Mouse (Mus musculus) brain, embryonic 14.5 days (tissue): Measurements from ENCODE around the gene C8g.

Experiments used
- CTCF ChIP-seq: fragments of 200-500 bp; IDR thresholded peaks from 2 replicates; pipeline ENCODE4 v1.5.1; 2012; ENCODE audit warnings: inconsistent platforms, mild to moderate bottlenecking, moderate library complexity, borderline replicate concordance; ENCODE audit not compliant: insufficient read depth, insufficient read length; ENCODE audit errors: extremely low read depth
- POLR2A ChIP-seq: fragments of 200-500 bp; IDR thresholded peaks from 2 replicates; pipeline ENCODE4 v1.6.1; 2012; ENCODE audit warnings: mild to moderate bottlenecking, inconsistent platforms, borderline replicate concordance; ENCODE audit not compliant: poor library complexity, insufficient read depth, insufficient read length, severe bottlenecking; ENCODE audit errors: extremely low read depth

DNA sequence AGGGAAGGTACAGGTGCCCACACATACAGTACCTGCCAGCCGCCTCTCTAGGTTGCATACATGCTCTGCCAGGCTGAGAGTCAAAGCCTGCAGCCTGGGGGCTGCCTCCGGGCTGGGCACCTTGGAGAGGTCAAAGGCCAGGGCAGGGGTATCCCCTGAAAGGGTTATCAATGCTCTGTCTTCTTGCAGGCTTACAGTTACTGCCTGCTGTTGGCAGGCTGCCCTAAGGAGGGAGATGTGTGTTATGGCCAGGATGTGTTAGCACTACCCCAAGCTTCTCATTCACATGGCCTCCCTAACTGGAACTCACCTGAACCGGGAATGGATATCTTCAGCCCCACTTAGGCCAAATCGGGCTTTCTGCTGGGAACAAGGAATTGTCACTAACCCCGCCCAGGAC, 41.4 kb downstream of the C8g start:
- TF ChIP-seq POLR2A (no peak), CTCF (no peak)
